Mouse (Mus musculus): ENCODE measurements around the gene Yap1.

DNA sequence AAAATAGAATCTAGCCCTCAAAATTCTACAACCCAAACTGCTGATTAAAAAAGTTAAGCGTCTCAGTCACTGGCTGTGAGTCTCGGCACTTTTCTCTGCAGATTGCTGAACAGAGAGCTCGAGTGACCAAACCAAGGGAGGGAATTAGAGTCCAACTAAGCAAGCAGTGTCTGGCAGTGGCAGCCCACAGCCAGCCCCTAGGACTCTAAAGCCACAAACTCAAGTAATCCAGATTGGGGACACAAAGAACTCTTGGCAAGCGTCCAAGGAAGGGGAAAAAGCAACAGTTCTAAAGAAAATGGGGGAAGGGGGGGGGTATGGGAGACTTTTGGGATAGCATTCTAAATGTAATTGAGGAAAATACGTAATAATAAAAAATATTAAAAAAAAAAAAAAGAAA, 10.1 kb downstream of the Yap1 start:
- TF ChIP-seq POLR2A (IDR thresholded peaks at IDR 0.05; ENCODE audit: low read depth, low read length) = no peak
- no peak for TF ChIP-seq CTCF (IDR thresholded peaks at IDR 0.05; ENCODE audit: extremely low read depth, insufficient read depth, insufficient read length, insufficient replicate concordance)
